Mouse (Mus musculus) ES-Bruce4 (cell line): ENCODE data around the gene Gprasp2. TPM values are rescaled to one million over a fixed set of nuclear protein-coding genes. Genes with fewer than 3 reads are reported as not detected.

ENCODE experiments used
- H3K27ac ChIP-seq: 2 replicates; pipeline ENCODE4 v1.5.1; 2012; ENCODE audit warnings: low read length, inconsistent platforms; ENCODE audit not compliant: insufficient read depth
- H3K27me3 ChIP-seq: 2 replicates; pipeline ENCODE4 v1.6.1; 2012; ENCODE audit warnings: mild to moderate bottlenecking, low read length, inconsistent platforms; ENCODE audit not compliant: control insufficient read depth, poor library complexity, insufficient read depth, severe bottlenecking
- H3K36me3 ChIP-seq: 2 replicates; pipeline ENCODE4 v1.6.1; 2012; ENCODE audit warnings: inconsistent platforms, mild to moderate bottlenecking, low read length, moderate library complexity; ENCODE audit not compliant: control insufficient read depth, poor library complexity, insufficient read depth, severe bottlenecking
- H3K4me1 ChIP-seq: one replicate; pipeline ENCODE4 v1.8.1; 2011; ENCODE audit warnings: low read length; ENCODE audit not compliant: control insufficient read depth, insufficient read depth
- H3K4me3 ChIP-seq: 2 replicates; pipeline ENCODE4 v1.5.1; 2011; ENCODE audit warnings: low read depth, mild to moderate bottlenecking, low read length
- H3K9ac ChIP-seq: 2 replicates; pipeline ENCODE4 v1.6.1; 2012; ENCODE audit warnings: low read depth, mild to moderate bottlenecking, inconsistent platforms; ENCODE audit not compliant: poor library complexity, severe bottlenecking
- H3K9me3 ChIP-seq: replicated peaks from 2 replicates; pipeline ENCODE4 v1.6.1; 2012; ENCODE audit warnings: mild to moderate bottlenecking, low read length, inconsistent platforms; ENCODE audit not compliant: control insufficient read depth, poor library complexity, insufficient read depth, severe bottlenecking
- CTCF ChIP-seq: IDR thresholded peaks from one replicate; pipeline ENCODE4 v1.8.1; 2011; ENCODE audit warnings: low read depth, low read length
- EP300 ChIP-seq: IDR thresholded peaks from 2 replicates; pipeline ENCODE4 v1.6.1; 2011; ENCODE audit warnings: low read depth, low read length; ENCODE audit not compliant: insufficient read depth
- POLR2A ChIP-seq: IDR thresholded peaks from one replicate; pipeline ENCODE4 v1.8.1; 2011; ENCODE audit warnings: low read length; ENCODE audit not compliant: insufficient read depth
- polyA plus RNA-seq: library from polyadenylated mRNA; stranded (reverse); fragments of >200 nt; gene quantifications from 2 replicates; pipeline ENCODE4 v1.2.4, GENCODE M21; 2011; ENCODE audit warnings: low read depth; ENCODE audit not compliant: missing spikeins, insufficient read depth, insufficient read length

The Gprasp2 gene
- polyA plus RNA-seq, 1 experiment, result 25.2 TPM

DNA sequence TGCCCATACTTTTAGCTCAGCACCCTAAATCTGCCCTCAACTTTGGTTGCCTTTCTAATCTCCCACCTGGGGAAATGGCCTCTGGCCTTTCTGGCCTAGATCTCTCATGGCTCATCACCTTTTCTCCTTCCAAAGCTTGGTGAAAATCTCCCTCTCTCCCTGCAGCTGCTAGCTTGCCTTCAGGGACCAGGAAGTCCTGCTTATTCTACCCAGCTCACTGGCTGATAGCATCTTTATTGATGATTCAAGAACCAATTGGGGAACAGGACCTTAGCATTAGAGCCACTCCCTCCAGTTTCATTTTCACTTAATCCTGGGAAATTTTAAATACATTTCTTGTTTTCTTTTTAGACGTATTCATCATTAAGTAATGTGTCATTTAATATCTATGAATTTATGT lies 37.8 kb downstream of the Gprasp2 start:
- Histone ChIP-seq H3K27me3 (no peaks in the 10 kb centered on the region), H3K36me3 (no peaks in the 10 kb centered on the region)

DNA sequence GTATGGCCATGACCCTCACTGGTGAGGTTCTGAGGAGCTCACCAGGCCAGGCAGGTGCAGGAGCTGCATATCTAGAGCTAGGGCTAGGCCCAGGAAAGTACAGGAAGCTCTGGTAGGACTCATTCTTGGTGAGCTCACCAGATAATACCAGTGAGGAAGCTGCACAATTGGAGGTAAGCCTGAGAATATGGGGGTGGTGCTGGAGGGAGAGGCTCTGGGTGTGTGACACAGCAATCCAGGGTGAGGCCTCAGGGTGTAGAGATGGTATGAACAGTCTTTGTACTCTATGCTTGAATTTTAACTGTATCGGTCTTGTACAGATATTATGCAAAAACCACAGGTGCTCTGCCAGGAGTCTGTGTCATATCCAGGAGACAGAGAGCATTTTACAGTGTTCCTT lies 40.8 kb downstream of the Gprasp2 start:
- Histone ChIP-seq H3K9me3 (no peaks in the 10 kb centered on the region), H3K27ac (no peak overlapping the region), H3K4me1 (no peaks in the 10 kb centered on the region), H3K27me3 (no peaks in the 10 kb centered on the region), H3K36me3 (no peaks in the 10 kb centered on the region), H3K9ac (no peak overlapping the region), H3K4me3 (no peak overlapping the region)
- TF ChIP-seq CTCF, result no peak
- TF ChIP-seq POLR2A, result no peak
- TF ChIP-seq EP300, result no peak

More for the DNA sequence above, 37.8 kb downstream of the Gprasp2 start:
- no peak overlapping the region for H3K9ac ChIP-seq
- no peak overlapping the region for H3K27ac ChIP-seq
- H3K4me3 ChIP-seq, result no peak overlapping the region
- H3K4me1 ChIP-seq, result no peaks in the 10 kb centered on the region
- TF ChIP-seq POLR2A (no peak), EP300 (no peak), CTCF (no peak)
- no peaks in the 10 kb centered on the region for H3K9me3 ChIP-seq

DNA sequence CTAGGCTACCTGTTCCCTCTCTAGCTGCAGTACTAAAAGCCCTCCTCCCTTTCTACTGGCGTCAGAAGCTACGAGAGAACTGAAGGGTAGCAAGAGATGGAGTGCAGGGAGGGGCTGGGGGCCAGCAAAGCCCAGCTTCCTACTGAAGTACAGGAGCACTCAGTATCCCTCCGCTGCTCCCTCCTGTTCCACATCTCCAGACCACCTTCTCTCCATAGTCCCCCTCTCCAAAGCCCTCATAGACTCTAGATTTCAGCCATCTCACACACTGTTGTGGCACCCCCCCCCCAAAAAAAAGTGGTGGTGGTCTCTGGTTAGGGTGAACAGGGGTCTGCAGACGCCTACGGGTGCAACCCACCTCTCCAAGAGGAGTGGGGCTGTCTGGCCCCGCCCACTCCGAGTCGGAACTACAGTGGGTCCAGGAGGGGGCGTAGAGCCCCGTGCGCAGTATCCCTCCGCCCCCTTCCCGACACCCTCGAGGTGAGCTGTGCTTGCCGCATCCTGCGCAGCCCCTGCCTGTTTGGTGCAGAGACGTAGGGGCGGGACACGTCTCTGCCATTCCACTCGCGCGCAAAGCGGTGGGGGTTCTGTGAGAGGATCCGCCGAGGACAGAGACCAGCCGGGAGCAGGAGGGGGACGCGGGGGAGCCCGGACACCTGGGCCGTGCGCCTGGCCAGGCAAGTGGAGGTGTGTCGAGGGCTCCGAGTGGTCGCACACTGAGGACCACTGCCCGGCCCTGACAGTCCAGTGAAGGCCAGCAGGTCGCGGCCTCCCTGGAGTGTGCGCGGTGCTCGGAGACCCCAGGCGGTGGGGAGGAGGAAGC lies 46.8 kb downstream of the Gprasp2 start:
- H3K9me3 ChIP-seq, result no peaks in the 10 kb centered on the region
- no peaks in the 10 kb centered on the region for H3K27me3 ChIP-seq
- no peak overlapping the region; the same call in 1 of the 2 replicates for H3K27ac ChIP-seq
- peak overlapping the region; percentile 72 for H3K4me3 ChIP-seq
- no peaks in the 10 kb centered on the region; the same call in none of the 2 replicates for H3K36me3 ChIP-seq
- peak overlapping the region; percentile 80 for H3K9ac ChIP-seq
- no peak for TF ChIP-seq CTCF
- peak; percentile 46 for TF ChIP-seq POLR2A
- TF ChIP-seq EP300, result no peak
- no peaks in the 10 kb centered on the region for H3K4me1 ChIP-seq

DNA sequence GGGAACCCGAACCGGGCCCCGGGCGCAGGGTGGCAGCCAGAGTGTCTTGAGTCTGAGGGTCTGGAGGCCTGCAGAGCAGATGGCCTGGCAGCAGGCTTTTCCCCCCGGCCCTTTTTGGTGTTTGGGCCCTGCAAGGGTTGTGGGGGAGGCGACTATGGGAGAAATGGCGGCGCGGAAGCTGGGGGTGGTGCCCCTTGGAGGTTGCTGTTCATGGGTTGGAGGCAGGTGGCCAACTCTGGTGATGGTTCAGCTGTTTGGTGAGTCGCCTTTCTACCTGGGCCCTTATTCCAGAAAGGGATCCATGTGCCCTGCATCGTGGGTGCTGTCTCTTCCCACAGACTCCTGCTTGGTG lies 47.4 kb downstream of the Gprasp2 start:
- Histone ChIP-seq H3K9me3 (no peaks in the 10 kb centered on the region), H3K27ac (no peak overlapping the region), H3K36me3 (no peaks in the 10 kb centered on the region; the same call in none of the 2 replicates), H3K27me3 (no peaks in the 10 kb centered on the region), H3K9ac (peak overlapping the region; percentile 80), H3K4me3 (peak overlapping the region; percentile 72), H3K4me1 (no peaks in the 10 kb centered on the region)
- TF ChIP-seq EP300, result no peak
- no peak for TF ChIP-seq CTCF
- TF ChIP-seq POLR2A, result no peak

Other genes starting within 250 kb of the Gprasp2 start
- 6.4 TPM in 2 replicates for gene Nxf7, start 240.3 kb upstream of the Gprasp2 start, polyA plus RNA-seq
- not detected in 2 replicates for gene Prame, start 211.3 kb upstream of the Gprasp2 start, polyA plus RNA-seq
- 0.38 TPM in 1 of 2 replicates, not detected in the other for gene Tcp11x2, start 145.2 kb upstream of the Gprasp2 start, polyA plus RNA-seq
- not detected in 2 replicates for gene Tmsb15a, start 113.8 kb upstream of the Gprasp2 start, polyA plus RNA-seq
- 11.0 and 11.3 TPM in 2 replicates for gene Armcx5, start 96.3 kb upstream of the Gprasp2 start, polyA plus RNA-seq
- gene Gprasp1, start 96.3 kb upstream of the Gprasp2 start, polyA plus RNA-seq, result 47.8 and 49.3 TPM in 2 replicates
- gene Bhlhb9, start 41.4 kb upstream of the Gprasp2 start, polyA plus RNA-seq, result 25.7 and 29.8 TPM in 2 replicates
- gene Arxes2, start 154.8 kb downstream of the Gprasp2 start, polyA plus RNA-seq, result 14.8 and 16.4 TPM in 2 replicates
- 6.5 and 8.9 TPM in 2 replicates for gene Arxes1, start 194.3 kb downstream of the Gprasp2 start, polyA plus RNA-seq
- gene Bex2, start 229.2 kb downstream of the Gprasp2 start, polyA plus RNA-seq, result 42.4 and 46.5 TPM in 2 replicates
- 0.40 TPM in 1 of 2 replicates, not detected in the other for gene Nxf3, start 246.2 kb downstream of the Gprasp2 start, polyA plus RNA-seq